Mouse (Mus musculus) layer of hippocampus, adult 18-20 months (tissue): ENCODE measurements around the gene Slc12a8. TPM values are rescaled to one million over a fixed set of nuclear protein-coding genes. Genes with fewer than 3 reads are reported as not detected.
A peak's percentile ranks its signal among the peaks of the same experiment; 100 is the strongest.

ENCODE experiments used
- DNase-seq, 2 experiments: peaks; one replicate each; pipeline ENCODE4 v3.0.0; 2022; ENCODE audit warnings: low spot score in 2 of 2
- total RNA-seq, 2 experiments: library from RNA; stranded (reverse); gene quantifications; 2 replicates each; pipeline ENCODE4 v1.2.3; 2021

Gene Slc12a8
- total RNA-seq, 2 experiments from 2014 or later: 0.64 to 0.76 TPM

DNA sequence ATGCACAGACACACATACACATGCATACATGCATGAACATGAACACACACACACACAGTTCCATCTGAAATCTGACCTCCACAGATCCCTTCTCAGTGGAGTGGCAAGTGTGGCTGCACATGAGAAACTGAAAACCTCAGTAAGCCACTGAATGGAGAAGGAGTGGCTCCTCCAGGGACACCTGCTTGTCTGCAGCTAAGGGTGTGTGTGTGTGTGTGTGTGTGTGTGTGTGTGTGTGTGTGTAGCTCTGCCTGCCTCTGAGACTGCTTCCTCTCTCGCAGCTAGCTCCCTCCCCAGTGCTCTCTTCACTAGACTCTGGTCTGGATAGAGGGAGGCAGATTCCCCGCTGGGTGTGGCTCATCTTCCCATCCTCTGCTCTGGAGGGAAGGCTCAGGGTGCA lies 92.4 kb downstream of the Slc12a8 start:
- no peak for DNase-seq

- DNase-seq: no peak
Measured at GRCm38 (mm10) chr16:33610466-33610865, 93.3 kb downstream of the Slc12a8 start.

- DNase-seq: no peak
Measured at GRCm38 (mm10) chr16:33611291-33611690, 94.2 kb downstream of the Slc12a8 start.

- peak; percentile 13 to 78 for DNase-seq
Measured at GRCm38 (mm10) chr16:33612056-33612770, 95.1 kb downstream of the Slc12a8 start.

DNA sequence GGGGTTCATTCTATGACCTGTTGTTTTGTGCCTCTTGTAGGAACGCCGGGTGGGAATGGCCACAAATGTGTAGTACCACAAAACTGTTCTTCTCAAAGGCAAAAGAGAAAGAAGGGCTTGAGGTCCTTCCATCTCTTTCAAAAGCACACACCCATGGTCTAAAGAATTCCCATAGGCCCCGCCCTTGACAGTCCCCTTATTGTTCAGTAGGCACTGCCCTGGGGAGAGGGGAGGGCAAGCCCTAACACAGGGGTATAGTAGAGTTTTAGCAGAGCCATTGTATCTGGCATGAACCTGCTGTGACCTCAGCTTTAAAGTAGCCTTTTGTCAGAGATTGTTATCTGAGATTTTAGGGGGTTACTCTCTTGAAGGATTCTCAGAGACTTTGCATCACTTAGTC lies 98.9 kb downstream of the Slc12a8 start:
- DNase-seq: no peak

DNA sequence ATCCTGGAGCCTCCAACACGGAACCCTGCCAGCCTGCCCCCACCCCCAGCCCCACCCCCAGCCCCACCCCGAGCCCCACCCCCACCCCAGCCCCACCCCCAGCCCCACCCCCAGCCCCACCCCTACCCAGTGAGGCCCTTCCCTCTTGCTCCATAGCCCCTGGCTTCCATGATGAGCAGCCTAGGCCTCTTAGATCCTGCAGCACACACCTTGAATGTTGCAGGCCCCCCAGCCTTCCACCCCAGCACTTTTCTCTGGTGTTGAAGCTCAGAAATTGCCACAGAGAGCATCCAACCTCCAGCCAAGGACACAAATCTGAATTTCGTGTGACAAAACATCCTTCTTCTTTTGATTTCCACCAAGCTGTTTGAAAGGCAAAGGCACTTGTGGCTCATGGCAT lies 104.7 kb downstream of the Slc12a8 start:
- no peak for DNase-seq

- no peak for DNase-seq
Measured at GRCm38 (mm10) chr16:33624586-33624985, 107.5 kb downstream of the Slc12a8 start.

DNA sequence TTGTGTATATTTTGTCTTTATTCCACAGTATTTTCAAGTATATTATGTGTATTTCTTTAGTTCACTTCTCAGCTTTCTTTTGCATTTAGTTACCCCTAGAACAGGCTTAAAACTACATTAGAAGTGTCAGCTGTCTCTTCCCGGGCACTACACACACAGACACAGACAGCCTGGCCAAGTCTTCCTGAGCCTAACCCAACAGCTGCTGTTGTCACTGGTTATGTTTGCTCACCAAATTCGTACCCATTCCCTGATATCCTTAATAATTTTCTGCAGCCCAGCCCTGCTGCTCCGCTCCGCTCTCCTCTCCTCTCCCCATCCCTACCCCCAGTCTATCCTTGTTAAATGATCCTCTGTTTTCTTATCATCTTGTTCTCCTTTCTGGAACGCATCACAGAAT lies 112.4 kb downstream of the Slc12a8 start:
- no peak for DNase-seq

GRCm38 (mm10) chr16:33635836-33636595 lies 118.9 kb downstream of the Slc12a8 start:
- peak; percentile 5 to 44 for DNase-seq

DNA sequence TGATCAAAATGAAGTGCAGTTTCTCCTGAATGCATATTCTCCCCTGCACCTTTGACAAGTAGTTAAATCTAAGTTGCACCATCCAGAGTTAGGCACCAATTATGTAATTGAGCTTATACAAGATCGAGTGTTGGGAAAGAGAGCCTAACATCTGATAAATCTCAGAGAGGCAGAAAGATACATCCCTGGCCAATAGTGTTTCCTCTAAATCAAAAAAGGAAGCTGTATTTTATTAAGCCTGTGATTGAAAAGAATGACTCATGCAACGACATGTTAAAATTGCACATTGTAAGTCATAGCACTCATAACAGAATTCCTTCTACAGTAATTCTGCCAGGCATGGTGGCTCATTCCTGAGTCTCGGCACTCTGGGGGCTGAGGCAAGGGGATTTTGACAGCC lies 124.7 kb downstream of the Slc12a8 start:
- peak in 1 of 2 experiments; percentile 33 for DNase-seq

GRCm38 (mm10) chr16:33653116-33653515 lies 136.0 kb downstream of the Slc12a8 start:
- no peak for DNase-seq

GRCm38 (mm10) chr16:33655443-33655842 lies 138.3 kb downstream of the Slc12a8 start:
- DNase-seq: peak; percentile 3 to 28

DNA sequence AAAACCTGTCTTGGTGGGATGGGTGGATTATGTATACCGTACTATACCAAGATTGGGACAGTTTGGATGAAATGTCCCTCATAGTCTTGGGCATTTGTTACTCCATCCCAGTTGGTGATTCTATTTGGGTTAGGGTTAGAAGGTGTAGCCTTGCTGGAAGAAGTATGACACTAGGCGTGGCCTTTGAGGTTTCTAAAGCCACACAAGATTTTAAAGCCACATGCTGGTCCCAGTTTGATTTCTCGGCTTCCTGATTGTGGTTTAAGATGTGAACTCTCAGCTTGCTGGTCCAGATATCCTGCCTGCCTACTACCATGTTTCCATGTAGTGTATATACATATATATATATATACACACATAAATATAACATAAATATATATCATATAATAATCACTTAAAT lies 140.1 kb downstream of the Slc12a8 start:
- DNase-seq: no peak

DNA sequence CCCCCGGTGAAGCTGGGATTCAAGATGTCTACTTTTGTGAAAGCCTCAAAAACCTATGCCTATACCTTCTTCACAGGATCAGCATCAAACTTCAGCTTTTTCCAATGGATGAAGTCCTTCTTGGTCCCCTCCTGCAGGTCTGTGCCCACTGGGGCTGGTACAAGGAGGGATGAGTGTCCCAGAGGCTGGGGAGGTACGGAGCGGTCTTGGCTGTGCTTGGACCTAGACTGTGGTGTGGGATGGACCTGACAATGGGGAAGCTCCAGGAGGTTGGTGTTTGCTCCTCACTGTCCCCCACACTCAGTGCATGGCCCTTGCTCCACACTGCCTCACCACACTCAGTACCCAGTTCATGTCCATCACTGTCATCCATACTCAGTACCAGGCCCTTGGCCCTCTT lies 141.0 kb downstream of the Slc12a8 start:
- no peak for DNase-seq

DNA sequence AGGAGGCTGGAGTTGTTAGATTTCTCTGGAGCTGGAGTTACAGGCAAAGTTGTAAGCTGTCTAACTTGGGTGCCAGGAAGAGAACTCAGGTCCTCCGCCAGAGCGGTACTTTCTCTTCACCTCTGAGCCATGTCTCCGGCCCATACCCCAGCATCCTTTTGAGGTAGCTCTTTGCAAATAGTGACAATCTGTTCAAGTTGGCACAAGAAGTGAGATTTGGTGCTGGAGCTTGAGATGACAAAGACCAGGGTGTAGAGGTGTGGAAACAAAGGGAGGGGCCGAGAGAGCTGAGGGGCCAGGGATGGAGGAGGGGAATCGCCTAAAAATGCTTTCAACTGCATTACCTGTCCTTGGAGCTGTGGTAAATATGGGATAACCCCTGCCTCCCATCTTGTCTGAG lies 142.4 kb downstream of the Slc12a8 start:
- DNase-seq: no peak

GRCm38 (mm10) chr16:33660125-33660524 lies 143.0 kb downstream of the Slc12a8 start:
- no peak for DNase-seq

DNA sequence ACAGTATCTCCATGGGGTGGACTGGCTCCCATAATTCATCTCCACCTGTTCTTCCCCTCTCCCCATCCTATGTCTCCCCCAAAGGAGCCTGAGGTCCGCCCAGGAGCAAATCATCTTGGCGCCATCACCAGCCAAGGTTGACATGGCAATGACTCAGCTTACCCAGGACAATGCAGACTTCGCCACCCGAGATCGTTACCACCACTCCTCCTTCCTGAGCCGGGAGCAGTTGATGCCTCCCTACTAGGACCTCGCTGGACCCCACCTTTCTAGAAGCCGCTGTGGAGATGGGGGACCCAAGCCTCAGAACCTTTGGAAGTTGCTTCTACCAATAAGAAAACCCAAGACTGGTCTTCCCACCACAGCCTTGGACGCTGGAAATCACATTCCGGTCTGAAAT lies 145.7 kb downstream of the Slc12a8 start:
- no peak for DNase-seq

- no peak for DNase-seq
Measured at GRCm38 (mm10) chr16:33666226-33666625, 149.1 kb downstream of the Slc12a8 start.

- no peak for DNase-seq
Measured at GRCm38 (mm10) chr16:33666985-33667538, 149.9 kb downstream of the Slc12a8 start.

- DNase-seq: no peak
Measured at GRCm38 (mm10) chr16:33668448-33668847, 151.3 kb downstream of the Slc12a8 start.

DNA sequence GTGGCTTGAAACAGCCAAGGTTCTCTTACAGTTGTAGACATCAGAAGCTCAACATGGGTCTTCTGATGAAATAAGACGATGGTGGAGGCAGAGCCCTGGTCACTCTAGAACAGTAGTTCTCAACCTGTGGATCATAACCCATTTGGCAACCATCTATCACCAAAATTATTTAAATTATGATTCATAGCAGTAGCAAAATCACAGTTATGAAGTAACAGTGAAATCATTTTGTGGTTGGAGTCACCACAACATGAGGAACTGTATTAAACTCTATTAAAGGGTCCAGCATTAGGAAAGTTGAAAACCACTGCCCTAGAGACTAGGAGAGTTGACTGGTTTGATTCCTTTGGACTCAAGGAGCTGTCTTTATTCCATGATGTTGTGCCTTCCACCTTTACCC lies 151.9 kb downstream of the Slc12a8 start:
- no peak for DNase-seq

DNA sequence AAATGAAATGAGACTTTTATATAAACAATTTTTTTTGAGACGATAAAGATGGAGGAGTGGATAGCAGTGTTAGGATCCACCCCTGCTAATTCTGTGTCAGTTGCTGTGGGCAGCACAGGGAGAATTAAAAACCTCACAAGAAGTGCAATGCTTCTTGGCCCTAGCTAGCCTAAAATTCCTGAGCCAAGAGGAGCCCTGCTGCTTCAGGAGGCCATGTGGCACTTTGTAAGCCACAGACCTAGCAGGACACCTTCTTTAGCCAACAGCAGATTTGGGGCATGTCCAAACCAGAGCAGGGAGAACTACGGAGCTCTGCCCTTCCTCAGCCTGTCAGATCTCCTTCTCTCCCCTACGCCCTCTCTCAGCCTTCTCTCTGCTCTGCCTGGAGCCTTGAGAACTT lies 153.2 kb downstream of the Slc12a8 start:
- no peak for DNase-seq
